Mouse (Mus musculus): ENCODE data around the gene Cphx2. TPM values are rescaled to one million over a fixed set of nuclear protein-coding genes. Genes with fewer than 3 reads are reported as not detected.
"Not testable (repeated sequence)": the region's sequence is repeated elsewhere in the genome, so short reads cannot be mapped to it uniquely, and the experiment has no call there.

Cphx2 gene
- total RNA-seq (2017), result not detected in 2 replicates

DNA sequence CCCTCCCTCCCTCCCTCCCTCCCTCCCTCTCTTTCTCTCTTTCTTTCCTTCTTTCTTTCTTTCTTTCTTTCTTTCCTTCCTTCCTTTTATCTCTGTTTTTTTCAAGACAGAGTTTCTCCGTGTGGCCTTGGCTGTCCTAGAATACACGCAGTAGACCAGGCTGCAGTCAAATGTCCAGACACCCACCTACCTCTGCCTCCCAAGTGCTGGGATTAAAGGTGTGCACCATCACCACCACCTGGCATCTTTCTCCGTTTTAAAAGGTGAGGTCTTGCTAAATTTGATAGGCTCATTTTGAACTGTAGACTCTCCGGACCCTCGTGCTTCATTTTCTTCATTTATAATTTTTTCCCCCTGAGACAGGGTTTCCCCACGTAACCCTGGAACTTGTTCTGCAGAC is at the start of gene Cphx2:
Cphx2 (plus strand) TSS at position 301 of the 400 bp plus-strand sequence.
- ATAC-seq (replicated peaks in 1 of 2; ENCODE audit: insufficient read depth in 1 of 2, low FRiP score in 2 of 2, low TSS enrichment in 1 of 2, low read depth in 1 of 2, poor library complexity in 2 of 2, severe bottlenecking in 2 of 2), result not testable (repeated sequence)

DNA sequence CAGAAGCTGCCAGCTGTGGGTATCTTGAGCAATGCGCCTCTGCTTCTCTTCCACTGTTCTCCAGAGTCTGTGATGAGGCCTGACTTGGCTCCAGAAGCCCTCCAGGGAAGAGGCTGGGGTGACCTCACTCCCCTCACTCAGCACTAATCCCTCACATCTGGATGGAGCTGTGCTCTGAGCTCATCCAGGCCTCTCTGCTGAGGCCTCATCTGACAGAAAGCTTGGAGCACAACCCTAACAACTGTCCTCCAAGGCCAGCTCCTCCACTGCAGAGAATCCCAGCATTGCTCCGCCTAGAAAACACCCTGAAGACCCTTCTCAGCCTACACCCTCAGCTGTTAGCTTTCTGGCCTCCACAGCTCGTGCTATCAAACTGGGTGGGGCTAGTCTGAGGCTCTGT is 47.0 kb upstream of the Cphx2 start:
- ATAC-seq (replicated peaks in 1 of 2; ENCODE audit: insufficient read depth in 1 of 2, low FRiP score in 2 of 2, low TSS enrichment in 1 of 2, low read depth in 1 of 2, poor library complexity in 2 of 2, severe bottlenecking in 2 of 2), result not testable (repeated sequence)

DNA sequence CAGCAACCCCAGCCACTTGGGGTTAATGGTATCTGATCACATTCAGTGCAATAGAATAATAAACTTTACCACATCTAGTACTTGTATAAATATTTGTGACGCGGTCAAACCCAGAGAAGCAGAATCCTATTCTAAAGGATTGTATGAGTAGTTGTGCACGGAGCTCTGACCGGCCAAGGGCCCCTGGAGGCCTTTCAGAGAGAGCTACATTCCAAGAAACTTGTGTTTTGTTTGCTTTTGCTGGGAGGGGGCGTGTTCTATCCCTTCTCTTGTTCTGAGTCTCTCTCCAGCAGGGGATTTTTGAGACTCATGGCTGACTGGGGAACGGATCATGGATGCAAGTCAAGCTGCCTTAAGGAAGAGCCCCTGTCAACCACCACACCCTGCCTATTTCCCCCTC is 45.9 kb upstream of the Cphx2 start:
- not testable (repeated sequence) for ATAC-seq (replicated peaks in 1 of 2; ENCODE audit: insufficient read depth in 1 of 2, low FRiP score in 2 of 2, low TSS enrichment in 1 of 2, low read depth in 1 of 2, poor library complexity in 2 of 2, severe bottlenecking in 2 of 2)

DNA sequence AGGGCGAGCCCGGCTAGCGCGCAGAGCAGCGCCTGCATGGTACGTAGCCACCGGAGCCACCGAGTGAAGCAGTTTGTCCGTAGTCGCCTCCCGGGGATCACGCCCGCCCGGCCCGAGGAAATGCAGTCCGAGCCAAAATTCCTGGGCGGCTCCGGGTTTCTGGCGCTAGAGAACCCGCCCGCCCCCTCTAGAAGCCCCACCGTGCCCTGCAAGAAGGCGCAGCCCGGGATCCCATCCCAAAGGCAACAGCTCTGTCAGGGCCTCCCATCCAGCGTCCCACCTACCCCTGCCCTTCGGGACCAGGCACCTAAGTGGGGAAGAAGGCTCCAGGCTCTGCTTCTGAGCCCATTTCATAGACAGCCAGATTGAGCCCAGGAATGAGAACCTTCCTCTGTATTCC is 38.7 kb upstream of the Cphx2 start, which contains the start of gene Gm9780:
Gm9780 (minus strand) TSS at position 101 of the 400 bp plus-strand sequence.
- not testable (repeated sequence) for ATAC-seq (replicated peaks in 1 of 2; ENCODE audit: insufficient read depth in 1 of 2, low FRiP score in 2 of 2, low TSS enrichment in 1 of 2, low read depth in 1 of 2, poor library complexity in 2 of 2, severe bottlenecking in 2 of 2)

DNA sequence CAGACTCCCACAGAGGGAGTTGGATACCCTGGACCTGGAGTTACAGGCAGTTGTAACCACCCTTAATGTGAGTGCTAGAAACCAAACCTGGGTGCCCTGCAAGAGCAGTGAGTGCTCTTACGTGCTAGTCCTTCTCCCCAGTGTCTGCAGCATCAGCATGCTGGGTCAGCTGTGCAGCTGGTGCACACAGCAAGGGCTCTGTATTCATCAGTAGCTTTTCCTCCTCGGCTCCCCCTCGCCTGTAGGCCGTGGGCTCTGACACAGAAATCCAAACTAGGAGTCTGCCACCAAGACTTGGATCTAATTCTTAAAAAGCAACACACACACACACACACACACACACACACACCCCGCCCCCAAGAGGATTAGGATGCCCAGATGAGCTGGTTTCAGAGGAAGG is 36.3 kb upstream of the Cphx2 start:
- ATAC-seq (replicated peaks in 1 of 2; ENCODE audit: insufficient read depth in 1 of 2, low FRiP score in 2 of 2, low TSS enrichment in 1 of 2, low read depth in 1 of 2, poor library complexity in 2 of 2, severe bottlenecking in 2 of 2), result not testable (repeated sequence)

DNA sequence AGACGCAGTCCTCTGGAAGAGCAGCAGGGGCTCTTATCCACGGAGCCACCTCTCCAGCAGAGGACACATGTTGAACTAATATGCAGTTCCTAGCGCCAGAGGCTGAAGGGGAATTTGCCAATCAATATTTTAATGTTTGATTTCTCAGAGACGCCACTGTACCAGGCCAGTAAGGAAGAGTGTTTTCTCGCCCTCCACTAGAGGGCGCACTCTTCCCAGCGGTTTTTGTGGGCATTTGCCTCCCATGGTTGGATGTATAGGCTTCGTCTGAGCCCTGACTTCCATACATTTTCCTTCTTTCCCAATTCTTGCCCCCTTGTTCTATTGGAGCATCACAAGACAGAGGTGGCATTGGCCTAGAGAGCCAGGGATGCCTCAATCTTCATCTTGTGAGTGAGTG is 34.3 kb upstream of the Cphx2 start:
- ATAC-seq (replicated peaks in 1 of 2; ENCODE audit: insufficient read depth in 1 of 2, low FRiP score in 2 of 2, low TSS enrichment in 1 of 2, low read depth in 1 of 2, poor library complexity in 2 of 2, severe bottlenecking in 2 of 2), result peak; percentile 56 to 70

DNA sequence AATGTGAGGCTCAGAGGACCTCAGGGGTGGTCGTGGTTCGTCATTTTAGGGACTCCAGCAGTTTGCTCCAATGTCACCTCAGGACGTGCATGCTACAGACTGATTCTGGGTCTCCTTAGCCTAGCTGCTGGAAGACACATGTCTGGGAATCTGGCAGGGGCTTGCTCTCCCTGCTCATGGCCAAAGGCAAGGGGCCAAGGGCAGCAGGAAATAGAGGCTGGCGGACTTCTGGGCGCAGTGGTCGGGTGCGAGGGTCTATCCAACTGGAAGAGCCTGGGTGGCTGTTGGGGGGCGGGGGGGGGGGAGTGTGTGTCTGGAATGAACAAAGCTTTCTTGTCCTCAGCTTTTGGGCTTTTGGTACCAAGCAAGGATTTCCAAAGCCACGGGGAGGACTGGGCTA is 32.5 kb upstream of the Cphx2 start:
- ATAC-seq (replicated peaks in 1 of 2; ENCODE audit: insufficient read depth in 1 of 2, low FRiP score in 2 of 2, low TSS enrichment in 1 of 2, low read depth in 1 of 2, poor library complexity in 2 of 2, severe bottlenecking in 2 of 2), result not testable (repeated sequence)

DNA sequence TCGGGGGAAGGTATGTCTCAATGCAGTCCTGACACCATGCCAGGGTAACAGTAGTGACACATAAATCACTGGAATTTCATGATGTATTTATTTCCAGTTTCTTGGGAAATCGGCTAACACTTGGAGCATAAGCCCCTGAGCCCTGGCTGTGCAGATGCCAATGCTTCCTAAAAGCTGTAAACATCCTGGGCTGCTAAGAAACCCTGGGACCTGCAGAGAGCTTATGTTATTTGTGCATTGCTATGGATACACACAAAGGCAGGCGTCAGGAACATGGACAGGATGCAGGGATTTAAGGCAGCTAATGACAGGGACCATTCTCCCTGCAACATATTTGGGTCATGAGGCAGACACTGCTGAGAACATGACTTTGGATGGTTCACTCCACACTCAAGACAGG is 23.1 kb upstream of the Cphx2 start:
- not testable (repeated sequence) for ATAC-seq (replicated peaks in 1 of 2; ENCODE audit: insufficient read depth in 1 of 2, low FRiP score in 2 of 2, low TSS enrichment in 1 of 2, low read depth in 1 of 2, poor library complexity in 2 of 2, severe bottlenecking in 2 of 2)

DNA sequence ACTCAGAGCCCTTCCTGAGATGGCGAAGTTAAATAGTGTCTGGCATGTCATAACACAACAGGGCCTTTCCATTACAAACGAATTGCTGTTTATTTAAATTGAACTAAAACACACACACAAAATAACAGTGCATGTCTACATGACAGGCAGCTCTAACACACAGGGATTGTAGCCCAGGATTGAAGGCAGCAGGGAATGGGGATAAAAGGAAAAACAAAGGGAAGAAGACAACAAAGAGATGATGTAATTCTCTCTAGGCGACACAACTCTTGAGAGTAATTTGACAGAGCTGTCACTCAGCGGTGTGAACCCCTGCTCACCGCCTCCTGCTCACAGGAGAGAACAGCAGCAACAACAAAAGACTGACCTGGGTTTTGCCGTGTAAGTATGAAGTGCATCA is 22.0 kb upstream of the Cphx2 start:
- not testable (repeated sequence) for ATAC-seq (replicated peaks in 1 of 2; ENCODE audit: insufficient read depth in 1 of 2, low FRiP score in 2 of 2, low TSS enrichment in 1 of 2, low read depth in 1 of 2, poor library complexity in 2 of 2, severe bottlenecking in 2 of 2)

DNA sequence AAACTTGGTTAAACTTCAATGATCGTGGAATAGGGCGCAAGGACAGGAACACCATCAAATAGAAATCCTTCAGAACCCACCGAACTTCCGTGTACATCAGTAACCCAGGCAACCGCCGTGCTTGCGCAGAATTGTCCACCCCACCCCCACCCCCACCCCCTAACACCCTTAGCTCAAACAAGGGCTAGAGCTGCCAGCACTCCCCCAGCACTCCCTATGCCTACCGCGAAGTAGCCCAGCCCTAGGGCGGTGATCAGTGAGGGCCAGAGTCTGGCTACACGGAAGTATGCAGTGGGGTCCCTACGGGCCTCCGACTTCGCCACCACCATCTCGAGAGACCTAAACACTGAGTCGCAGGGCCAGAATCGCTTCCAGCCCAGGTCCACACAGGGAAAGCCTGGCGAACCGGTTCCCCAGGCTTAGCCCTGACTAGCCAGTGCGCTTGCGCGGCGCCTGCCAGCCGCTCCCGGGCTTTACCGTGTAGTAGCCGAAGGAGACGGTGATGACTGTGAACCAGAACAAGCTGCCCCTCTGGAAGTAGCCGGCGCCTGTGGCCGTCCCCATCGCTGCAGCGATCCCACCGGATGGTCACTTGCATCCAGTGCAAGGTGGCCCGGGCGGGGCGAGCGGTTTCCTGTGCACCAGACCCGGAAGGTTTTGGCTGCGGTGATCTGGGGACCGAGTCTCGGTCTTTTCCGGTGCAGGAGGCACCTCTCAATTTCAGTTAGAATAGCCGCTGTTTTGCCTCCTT is 14.6 kb upstream of the Cphx2 start:
- peak; percentile 75 to 86 for ATAC-seq (replicated peaks in 1 of 2; ENCODE audit: insufficient read depth in 1 of 2, low FRiP score in 2 of 2, low TSS enrichment in 1 of 2, low read depth in 1 of 2, poor library complexity in 2 of 2, severe bottlenecking in 2 of 2)

DNA sequence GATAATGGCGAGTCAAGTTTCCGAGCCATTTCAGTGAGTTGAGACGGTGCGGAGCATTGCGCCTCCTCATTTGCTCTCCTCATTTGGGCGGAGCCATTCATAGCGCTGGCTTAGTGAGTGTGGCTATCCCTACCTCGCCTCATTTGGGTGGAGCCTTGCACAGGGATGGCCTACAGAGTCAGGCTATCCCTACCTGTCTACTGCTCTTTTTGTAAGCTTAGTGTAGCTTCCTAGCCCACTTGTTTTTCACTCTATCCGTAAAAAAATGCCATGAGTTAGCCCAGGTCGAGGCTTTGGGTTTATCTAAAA is 14.0 kb upstream of the Cphx2 start, which contains the start of gene Tmem254c:
Tmem254c (minus strand) TSS at position 31 of the 309 bp plus-strand sequence.
- peak; percentile 82 to 84 for ATAC-seq (replicated peaks in 1 of 2; ENCODE audit: insufficient read depth in 1 of 2, low FRiP score in 2 of 2, low TSS enrichment in 1 of 2, low read depth in 1 of 2, poor library complexity in 2 of 2, severe bottlenecking in 2 of 2)

DNA sequence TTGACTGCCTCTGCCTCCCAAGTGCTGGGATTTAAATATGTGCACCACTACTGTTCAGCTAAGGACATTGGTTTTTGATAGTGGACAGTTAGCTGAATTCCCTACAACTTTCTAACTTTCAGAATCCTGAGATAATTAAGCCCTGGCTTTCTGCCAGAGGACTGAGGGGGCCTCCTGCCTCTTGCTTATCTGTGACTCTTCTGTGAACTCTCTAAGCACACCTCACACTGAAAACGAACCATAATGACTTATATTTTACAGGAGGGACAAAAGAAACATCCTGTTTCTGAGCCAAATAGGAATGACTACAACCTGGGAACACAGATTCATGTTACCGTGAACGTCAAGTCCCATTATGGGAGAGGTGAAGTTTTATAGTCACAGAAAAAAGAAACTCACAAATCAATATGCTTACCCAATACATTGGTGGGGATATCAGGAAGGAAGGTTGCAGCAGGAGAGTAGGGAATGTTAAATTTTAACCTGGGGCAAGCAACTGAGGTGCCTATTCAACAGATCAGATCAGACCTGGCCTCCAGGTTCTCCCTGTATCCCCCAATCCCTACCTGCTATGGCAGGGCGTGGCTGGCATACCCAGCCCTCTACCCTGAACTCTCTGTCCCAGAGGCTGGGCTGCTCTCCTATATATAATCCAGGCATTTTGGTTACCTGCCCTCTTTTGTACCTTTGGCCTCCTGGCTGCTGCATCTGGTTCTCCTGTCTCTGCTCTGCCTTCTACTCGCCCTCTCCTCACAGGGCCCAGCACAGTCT is 4.5 kb upstream of the Cphx2 start:
- not testable (repeated sequence) for ATAC-seq (replicated peaks in 1 of 2; ENCODE audit: insufficient read depth in 1 of 2, low FRiP score in 2 of 2, low TSS enrichment in 1 of 2, low read depth in 1 of 2, poor library complexity in 2 of 2, severe bottlenecking in 2 of 2)

DNA sequence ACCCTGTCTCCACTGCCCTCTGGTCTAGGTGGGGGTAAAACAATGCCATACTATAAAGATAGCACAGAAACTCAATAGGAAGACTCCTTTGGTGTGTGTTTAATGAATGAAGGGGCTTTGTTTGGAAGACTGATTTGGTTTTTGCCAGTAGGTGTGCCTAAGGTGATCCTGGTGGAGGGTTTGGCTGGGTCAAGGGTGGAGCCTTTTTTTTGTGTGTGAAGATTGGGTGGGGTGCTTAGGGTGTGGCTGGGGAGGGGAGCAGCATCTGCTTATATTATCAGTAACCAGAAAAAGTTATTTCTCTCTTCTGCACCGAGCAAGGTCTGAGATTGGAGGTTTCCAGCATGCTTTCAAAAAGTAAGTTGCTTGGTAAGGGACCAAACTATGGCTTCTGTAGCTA is 681 bp downstream of the Cphx2 start, which contains the start of gene Cphx3:
Cphx3 (plus strand) TSS at position 301 of the 400 bp plus-strand sequence.
- ATAC-seq (replicated peaks in 1 of 2; ENCODE audit: insufficient read depth in 1 of 2, low FRiP score in 2 of 2, low TSS enrichment in 1 of 2, low read depth in 1 of 2, poor library complexity in 2 of 2, severe bottlenecking in 2 of 2), result not testable (repeated sequence)

DNA sequence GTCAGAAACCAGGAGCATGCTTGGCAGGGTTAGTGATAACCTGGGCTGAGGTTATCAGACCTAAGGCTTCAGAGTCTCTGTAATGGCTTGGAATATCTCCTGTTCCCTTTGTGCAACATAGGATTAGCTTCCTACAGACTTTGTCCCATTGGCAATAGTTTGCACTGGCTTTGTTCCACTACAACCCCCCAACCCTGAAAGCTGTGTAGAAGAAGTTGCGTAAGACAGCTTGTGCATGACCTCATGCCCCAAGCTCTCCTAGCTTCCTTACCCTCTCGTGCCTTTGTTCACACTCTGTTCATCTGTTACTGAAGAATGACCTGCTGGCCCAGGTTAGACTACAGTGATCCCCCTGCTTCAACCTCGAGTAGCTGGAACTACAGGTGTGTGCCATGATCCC is 16.3 kb downstream of the Cphx2 start:
- ATAC-seq (replicated peaks in 1 of 2; ENCODE audit: insufficient read depth in 1 of 2, low FRiP score in 2 of 2, low TSS enrichment in 1 of 2, low read depth in 1 of 2, poor library complexity in 2 of 2, severe bottlenecking in 2 of 2), result not testable (repeated sequence)

DNA sequence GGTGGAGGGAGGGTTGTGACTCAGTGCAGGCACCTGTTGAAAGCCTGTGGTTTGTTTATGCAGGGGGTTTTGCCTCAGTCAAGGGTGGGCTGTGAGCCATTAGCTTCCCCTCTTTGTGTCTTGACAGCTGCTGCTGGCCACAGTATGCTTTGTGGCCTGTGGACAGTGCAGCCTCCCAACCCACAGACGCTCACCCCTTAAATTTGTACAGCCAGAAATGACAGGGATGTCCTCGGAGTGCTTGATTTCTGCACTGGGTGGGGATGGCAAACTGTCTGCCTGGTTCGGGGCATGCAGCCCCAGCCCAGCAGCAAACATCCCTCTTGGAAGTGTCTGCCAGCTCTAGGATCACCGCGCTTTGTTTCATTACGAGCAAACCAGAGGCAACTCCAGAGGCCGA is 36.8 kb downstream of the Cphx2 start, which contains the start of gene Duxbl2:
Duxbl2 (plus strand) TSS at position 200 of the 400 bp plus-strand sequence.
- peak; percentile 37 to 39; a peak in 1 of 4 replicates for ATAC-seq (replicated peaks in 1 of 2; ENCODE audit: insufficient read depth in 1 of 2, low FRiP score in 2 of 2, low TSS enrichment in 1 of 2, low read depth in 1 of 2, poor library complexity in 2 of 2, severe bottlenecking in 2 of 2)

DNA sequence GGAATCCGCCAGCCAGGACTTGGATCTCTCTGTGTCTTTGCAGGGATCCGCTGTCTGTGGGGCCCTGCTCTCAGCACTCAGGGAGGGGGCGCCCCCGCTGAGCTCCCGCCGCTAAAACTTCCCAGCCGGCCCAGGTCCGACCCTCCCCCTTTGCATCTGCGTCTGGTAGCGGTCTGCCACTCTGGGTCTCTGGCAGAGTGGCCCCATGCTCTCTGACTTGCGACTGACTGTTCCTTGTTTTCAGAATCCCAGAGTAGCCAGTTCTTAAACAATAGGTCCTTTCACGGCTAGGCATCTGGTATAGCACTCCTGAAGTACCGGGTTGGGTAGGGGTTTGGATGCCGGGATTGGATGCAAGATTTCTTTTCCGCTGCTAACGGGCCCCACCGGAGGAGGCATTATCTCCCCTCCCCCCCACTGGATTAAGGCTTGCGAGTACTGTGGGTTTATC is 37.3 kb downstream of the Cphx2 start:
- peak; percentile 37 to 51; a peak in 3 of 4 replicates for ATAC-seq (replicated peaks in 1 of 2; ENCODE audit: insufficient read depth in 1 of 2, low FRiP score in 2 of 2, low TSS enrichment in 1 of 2, low read depth in 1 of 2, poor library complexity in 2 of 2, severe bottlenecking in 2 of 2)

DNA sequence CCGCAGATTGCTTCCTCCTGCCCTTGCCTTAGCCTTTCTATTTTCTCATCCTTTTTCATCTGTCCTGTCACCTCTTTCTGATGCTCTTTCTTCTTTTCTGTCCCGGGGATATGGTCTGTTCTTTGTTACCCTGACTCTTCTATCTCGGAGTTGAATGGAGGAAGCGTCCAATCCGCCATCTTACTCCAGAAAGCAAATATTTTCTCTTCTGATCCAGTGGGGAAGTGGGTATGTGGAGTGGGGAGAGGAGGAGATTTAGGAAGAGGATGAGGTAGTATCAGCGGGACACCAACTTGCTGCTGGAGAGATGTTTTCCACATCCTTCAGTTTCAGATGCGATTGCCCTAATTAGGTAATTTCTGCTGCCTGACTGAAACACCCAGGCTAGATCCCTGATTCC is 37.8 kb downstream of the Cphx2 start:
- ATAC-seq (replicated peaks in 1 of 2; ENCODE audit: insufficient read depth in 1 of 2, low FRiP score in 2 of 2, low TSS enrichment in 1 of 2, low read depth in 1 of 2, poor library complexity in 2 of 2, severe bottlenecking in 2 of 2), result 0 out of 4 replicates have a peak, but pooled peaks of 1 of the 2 experiments have one; percentile 7
